Mouse (Mus musculus) heart, postnatal 0 days (tissue): ENCODE results near the gene Tfrc.

Experiments used
- CTCF ChIP-seq: IDR thresholded peaks from 2 replicates; pipeline ENCODE4 v1.5.1; 2016; ENCODE audit warnings: antibody characterized with exemption, control low read depth, low read depth
- EP300 ChIP-seq: IDR thresholded peaks from 2 replicates; pipeline ENCODE4 v1.6.1; 2016; ENCODE audit warnings: antibody characterized with exemption, low read depth

DNA sequence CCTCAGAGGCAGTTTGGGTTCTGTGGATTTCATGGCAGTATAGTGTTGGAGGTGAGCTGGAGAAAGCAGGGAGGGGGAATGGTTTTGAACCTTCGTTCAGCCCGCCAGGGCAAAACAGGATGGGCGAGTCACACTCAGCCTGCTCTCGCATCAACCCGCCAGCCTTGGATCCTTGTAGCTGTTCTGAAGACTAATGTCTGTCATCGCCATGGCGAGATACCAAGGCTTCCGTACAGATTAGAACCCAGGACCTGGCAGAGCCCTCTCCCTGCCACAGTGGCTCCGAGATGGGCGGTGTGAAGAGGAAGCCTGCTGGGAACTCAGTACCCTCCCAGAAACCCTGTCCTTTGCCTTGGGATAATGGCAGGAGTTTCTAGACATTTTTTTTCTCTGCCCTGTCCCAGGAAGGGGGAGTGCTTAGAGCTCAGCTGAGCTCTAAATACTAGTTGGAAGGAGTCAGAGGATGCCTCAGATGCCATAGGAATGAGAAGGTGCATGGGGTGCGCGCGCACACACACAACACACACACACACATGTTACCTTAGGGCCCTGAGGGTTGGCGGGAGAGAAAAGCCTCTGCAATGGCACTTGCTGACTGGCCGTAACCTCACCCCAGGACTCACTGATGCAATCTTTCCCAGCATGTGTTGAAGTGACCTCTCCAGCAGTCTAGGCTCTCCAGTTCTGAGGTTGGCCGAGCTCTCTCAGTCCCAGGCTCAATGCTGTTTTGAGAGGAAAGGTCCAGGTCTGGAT lies 49.0 kb downstream of the Tfrc start:
- TF ChIP-seq CTCF (no peak), EP300 (no peak)
